Mouse (Mus musculus) hindlimb bud, embryonic 11.5 days (tissue): ENCODE results near the gene Hexim1.

Source experiments
- DNase-seq: peaks from one replicate; pipeline ENCODE4 v3.0.0-alpha.2; 2012; ENCODE audit warnings: low read depth, low spot score; ENCODE audit errors: extremely low spot score

The Hexim1 gene

DNA sequence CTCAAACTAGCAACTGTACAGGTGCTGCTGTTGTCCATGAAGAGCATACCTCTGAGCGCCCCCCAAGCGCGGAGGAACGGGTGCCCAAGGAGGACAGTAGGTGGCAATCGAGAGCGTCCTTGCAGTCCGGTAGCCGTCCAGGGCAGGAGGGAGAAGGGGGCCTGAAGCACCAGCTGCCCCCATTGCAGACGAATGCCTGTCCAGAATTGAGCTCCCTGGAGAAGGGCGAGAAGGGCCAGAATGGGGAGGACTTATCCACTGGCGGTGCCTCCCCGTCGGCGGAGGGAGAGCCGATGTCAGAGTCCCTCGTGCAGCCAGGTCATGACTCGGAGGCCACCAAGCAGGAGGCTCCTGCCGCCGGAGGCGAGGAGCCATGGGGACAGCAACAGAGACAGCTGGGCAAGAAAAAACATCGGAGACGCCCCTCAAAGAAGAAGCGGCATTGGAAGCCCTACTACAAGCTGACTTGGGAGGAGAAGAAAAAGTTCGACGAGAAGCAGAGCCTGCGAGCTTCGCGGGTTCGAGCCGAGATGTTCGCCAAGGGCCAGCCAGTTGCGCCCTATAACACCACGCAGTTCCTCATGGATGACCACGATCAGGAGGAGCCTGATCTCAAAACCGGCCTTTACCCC is 1.0 kb downstream of the Hexim1 start:
- DNase-seq, result no peak

DNA sequence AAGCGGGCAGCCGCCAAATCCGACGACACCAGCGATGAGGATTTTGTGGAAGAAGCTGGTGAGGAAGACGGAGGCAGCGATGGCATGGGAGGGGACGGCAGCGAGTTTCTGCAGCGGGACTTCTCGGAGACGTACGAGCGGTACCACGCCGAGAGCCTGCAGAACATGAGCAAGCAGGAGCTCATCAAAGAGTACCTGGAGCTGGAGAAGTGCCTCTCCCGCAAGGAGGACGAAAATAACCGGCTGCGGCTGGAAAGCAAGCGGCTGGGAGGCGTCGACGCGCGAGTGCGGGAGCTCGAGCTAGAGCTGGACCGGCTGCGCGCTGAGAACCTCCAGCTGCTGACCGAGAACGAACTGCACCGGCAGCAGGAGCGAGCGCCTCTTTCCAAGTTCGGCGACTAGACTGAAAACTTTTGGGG is 1.6 kb downstream of the Hexim1 start:
- DNase-seq, result no peak

- DNase-seq, result no peak
These were observed 2.8 kb downstream of the Hexim1 start for GRCm38 (mm10) chr11:103118866-103119265.

DNA sequence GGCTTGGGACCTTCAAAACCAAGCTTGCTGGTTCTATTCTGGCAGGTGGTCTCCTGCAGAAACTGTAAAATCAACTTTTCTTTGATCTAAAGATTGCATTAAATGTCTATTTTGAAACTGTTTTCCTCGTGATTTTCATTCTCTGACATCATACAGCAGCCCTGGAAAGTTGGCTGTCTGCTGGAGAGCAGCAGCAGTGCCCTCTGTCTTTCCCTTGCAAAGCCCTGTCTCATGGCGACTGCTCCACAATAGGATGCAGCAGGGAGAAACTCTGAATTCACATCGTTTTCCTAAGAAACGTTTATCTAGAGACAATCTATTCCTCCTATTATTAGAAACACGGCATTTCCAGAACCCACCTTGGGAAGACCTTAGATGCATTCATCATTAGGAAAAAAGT is 3.6 kb downstream of the Hexim1 start:
- no peak for DNase-seq

- no peak for DNase-seq
These were observed 4.3 kb downstream of the Hexim1 start for GRCm38 (mm10) chr11:103120315-103120714.

DNA sequence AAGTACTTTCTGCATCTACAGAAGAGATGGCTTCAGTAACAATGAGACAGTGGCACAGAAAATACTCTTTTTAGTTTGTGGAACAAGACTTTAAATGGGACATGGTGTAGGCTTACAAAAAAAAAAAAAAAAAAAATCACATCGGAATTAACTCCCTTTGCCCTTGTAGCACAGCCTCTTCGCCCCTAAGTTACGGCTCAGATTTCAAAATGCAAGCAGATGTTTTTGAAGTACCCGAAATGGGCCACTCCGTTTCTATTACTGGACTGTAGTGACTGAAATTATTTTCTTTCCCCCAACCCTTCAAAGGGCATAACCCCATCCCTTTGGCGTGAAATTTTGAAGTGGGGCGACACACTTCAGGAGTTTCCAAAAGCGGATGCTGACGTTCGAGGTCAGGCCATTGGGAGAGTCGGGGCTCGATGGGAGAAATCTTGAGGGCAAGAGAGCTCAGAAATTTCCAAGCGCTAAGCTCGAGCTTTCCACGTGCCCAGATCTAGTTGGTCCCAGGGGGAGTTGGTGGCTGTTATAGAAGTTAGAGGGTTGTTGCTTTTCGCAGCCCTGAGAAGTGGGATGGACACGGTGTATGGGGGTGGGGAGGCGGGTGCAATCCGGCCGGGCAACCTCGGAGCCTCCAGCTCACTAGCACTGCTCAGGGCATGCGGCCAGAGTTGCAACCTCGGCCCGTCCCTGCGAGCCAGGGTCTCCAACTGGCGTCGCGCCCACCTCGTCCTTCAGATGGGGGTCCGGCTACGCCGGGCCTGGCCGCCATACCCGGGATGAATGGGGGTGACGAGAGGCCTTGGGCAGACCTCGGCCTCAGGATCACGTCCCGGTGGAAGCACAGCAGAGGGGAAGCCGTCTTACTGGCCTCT is 15.9 kb downstream of the Hexim1 start, which contains the start of gene Hexim2:
Gene Hexim2, plus strand, starts transcription at position 729 of the 875 bp plus-strand sequence.
- no peak for DNase-seq

DNA sequence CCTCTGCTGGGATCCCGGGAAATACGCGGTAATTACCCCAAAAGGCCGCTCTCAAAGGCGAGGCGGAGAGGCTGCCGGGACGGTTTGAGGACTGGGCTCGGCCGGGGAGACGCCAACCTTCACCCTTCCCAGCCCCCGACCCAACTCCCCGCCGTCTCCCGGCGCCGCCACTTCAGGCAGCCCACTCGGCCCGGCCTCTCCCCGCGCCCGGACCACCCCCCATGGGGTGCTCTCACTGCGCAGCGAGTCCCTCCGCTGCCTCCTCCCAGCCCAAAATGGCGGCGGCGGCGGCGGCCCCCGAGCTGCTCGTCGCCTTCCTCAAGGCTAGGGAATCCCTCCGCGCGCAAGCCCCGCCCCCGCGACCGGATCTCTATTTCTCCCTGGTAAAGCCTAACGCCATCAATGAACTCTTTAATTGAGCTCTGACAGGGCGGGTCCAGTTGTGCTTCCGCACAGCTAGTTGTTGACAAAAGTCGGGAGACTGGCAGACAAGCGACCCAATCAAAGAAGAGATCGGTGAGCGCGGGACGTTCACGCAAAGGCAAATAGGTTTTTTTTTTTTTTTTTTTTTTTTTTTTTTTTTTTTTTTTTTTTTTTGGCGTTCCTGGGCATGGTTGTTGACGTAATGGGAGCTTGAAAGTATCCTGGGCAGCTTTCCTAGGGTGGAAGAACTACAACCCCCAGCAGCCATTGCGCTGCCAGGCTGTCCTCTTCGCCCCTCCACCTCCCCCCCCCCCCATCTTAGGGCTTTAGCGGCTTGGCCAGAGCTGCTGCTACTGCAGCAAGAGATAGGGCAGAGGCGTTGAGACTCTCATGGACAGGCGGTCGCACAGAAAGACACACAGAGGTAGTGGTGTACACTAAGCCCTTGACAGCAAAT is 16.8 kb downstream of the Hexim1 start:
- DNase-seq, result peak; percentile 99

DNA sequence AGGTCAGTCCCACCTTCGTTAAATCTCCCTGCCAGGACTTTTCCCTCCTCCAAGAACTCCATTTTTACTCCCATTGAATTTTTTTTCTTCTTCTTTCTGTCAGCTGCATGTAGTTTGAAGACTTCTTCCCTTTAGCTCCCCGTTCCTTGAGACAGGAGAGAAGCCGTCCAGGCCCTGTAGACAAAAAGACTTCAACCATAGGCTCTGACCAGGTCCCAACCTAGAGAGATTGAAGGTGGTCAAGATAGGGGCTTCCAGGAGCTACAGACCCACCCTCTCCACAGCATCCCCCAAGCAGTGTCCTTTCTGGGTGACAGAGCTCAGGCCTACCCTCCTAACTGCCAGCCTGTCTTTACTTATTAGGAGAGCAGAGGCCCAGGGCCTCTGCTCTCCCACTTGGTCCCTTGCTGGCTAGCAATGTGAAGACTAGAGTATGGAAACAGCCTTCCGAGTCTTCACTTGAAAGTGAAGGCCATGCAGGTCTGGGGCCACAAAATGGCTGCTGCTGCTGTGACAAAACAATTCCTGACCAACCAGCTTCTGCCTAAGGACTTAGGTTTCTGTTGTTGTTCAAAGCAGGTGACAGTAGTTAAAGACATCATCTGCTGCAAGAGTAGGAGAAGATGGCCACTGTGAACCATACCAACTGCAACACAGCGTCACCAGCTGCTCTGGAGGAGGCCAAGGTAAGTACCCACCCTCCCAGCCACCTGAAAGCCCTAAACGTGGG is 17.6 kb downstream of the Hexim1 start:
- no peak for DNase-seq

DNA sequence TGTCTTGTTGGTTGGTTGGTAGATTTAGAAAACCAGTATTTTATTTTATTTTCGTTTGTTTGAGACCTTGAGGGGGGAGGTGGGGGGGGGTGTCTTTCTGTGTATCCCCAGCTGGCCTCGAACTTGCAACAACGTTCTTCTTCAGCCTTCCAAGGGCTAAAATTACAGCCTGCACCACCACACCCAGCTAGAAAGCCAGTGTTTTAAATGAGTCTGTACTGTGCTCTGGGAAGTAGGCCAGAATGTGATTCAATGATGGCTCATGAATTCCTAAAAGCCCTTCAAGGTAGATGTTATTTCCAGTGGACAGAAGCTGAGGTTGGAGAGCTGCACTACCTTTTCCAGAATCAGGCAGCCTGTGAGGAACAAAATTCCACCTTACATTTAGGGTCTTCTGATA is 18.2 kb downstream of the Hexim1 start:
- DNase-seq, result no peak

DNA sequence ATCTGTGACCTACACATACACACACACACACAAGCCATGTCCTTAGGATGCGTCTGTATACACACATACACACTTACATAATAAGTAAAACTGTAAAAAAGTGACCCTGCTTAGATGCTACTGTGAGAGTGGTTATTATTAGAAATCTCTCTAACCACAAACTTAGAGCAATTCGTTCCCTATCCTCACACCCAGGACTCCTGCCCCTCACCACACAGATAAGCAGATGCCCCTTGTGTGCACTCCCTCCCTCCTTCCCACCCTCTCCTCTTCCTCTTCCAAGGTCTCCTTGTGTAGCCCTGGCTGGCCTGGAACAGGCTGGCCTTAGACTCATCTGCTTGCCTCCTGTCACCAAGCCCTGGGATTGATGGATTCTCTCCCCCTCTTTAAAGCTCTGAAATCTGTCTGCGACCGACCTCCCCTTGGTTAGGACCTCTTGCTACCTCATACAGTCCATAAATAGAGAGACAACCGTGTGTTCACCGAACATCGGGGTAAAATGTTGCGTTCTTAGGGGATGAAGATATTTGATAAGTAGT is 20.1 kb downstream of the Hexim1 start:
- DNase-seq, result no peak

DNA sequence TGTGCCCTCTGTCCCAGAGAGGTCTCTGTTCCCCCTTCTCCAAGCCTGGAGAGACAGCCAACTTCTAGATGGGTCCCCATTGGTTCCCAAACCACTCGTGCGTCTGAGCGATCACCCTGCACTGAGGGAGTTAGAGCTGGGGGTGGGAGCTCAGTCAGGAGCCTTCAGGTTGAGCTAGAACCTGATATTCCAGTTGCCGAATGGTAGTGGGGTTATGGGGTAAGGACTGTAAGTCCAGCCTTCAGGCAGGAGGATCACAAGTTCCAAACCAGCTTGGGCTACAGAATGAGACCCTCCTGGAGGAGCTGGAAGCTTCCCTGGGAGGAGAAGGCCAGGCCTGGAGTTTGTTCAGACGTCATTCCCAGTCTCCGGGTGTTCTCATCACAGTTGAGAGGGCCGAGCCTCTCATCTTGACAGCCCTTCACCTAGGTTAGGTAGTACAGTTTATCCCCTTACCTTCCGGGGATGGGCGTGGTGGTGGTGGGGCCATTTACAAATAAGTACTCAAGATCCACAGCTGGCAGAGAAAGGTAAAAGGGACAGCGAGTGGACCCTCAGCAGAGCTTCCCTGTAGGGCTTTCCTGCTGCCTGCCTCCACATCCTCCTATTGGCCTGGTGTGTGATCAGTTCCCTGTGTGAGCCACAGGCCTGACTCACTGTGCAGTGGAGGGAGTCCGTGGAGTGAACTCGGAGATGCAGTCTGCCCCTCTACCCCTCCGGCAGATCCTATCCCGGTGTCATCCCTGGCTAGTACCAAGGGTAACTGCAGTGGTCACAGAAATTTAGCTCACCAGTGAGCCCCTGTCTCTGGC is 24.1 kb downstream of the Hexim1 start:
- no peak for DNase-seq

DNA sequence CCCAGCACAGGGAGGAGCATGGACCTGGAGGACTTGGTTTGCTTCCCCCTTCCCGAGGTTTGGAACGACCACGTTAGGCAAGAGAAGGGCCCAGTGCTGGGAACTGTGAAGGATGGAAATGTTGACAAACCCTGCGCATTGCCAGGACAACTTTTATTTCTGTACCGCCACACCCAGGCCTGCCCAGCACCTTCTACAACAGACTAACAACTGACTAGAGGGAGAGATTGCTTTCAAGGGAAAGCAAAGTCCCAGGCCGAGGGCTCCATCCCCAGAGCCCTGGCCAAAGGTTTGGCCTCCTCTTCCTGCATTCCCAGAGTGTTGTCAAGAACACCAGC is 24.7 kb downstream of the Hexim1 start:
- no peak for DNase-seq

- no peak for DNase-seq
These were observed 25.3 kb downstream of the Hexim1 start for GRCm38 (mm10) chr11:103141101-103141943.

DNA sequence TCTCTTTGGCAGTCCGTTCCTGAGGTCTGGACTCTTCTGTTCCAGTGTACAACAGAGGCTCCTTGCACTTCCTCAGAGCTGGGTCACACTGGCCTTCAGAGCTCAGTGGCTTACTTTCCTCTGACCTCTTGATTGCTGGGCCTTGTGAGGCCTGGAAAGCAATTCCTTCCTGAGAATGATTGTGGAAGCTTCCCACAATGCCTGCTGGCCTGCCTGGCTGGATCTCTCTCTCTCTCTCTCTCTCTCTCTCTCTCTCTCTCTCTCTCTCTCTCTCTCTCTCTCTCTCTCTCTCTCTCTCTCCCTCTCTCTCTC is 25.9 kb downstream of the Hexim1 start:
- DNase-seq, result no peak

DNA sequence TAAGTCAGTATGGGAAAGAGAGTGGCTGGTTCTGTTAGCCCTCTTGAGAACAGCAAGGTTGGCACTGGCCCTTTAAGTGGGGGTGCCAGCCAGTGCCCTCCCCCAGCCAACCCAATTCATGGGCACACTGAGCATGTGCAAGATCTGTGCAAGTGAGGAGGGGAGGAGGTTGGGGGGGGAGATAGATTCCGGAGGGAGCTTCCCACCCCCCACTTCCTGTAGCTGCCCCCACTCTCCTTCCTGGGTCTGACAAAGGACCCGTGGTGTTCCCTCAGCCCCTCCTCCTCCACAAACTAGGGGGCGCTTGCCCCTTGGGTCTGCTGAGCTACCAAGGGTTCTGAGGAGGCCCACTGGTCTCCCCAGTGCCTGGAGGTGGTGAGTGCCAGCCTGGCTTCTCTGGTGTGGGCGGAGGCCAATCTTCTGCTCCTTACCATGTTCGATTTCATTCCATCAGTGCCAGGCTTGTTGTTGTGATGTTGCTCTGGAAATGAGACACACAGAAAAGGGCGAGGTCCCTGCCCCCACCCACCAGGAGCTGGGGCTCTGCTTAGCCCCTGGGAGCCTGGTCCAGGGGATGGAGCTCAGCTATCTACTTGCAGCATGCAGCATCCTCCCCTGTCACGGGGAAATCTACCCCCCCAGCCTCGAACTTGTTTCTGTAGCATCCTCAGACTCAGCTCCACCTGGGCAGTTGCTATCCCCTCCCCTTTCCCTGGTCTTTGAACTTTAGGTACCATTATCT is 26.6 kb downstream of the Hexim1 start:
- no peak for DNase-seq

- no peak for DNase-seq
These were observed 28.6 kb downstream of the Hexim1 start for GRCm38 (mm10) chr11:103144309-103145285.

DNA sequence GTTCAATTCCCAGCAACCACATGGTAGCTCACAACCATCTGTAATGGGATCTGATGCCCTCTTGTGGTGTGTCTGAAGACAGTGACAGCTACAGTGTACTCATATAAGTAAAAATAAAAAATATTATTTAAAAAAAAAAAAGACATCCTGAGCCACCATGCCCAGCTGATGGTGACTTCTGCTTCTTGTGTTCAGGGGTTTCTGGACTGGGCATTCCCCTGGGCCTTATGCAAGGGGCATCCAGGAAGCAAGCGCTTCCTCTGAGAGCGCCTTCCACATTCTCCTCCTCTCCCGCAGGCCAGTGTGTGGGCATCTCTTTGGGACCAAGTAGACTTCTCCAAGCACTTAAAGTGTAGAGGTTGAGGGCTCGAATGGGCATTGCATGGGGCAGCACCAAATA is 30.4 kb downstream of the Hexim1 start:
- no peak for DNase-seq
